Mouse (Mus musculus): ENCODE results near the gene Ccdc85a. TPM values are rescaled to one million over a fixed set of nuclear protein-coding genes. Genes with fewer than 3 reads are reported as not detected.
A peak's percentile ranks its signal among the peaks of the same experiment; 100 is the strongest.
"Not testable (repeated sequence)": the region's sequence is repeated elsewhere in the genome, so short reads cannot be mapped to it uniquely, and the experiment has no call there.

Gene Ccdc85a
- total RNA-seq, 2 experiments from 2014 or later: 143 to 151 TPM

- no peak for DNase-seq (ENCODE audit: extremely low spot score in 1 of 2, low spot score in 1 of 2)
Observed at GRCm38 (mm10) chr11:28439877-28440276, 144.2 kb downstream of the Ccdc85a start.

DNA sequence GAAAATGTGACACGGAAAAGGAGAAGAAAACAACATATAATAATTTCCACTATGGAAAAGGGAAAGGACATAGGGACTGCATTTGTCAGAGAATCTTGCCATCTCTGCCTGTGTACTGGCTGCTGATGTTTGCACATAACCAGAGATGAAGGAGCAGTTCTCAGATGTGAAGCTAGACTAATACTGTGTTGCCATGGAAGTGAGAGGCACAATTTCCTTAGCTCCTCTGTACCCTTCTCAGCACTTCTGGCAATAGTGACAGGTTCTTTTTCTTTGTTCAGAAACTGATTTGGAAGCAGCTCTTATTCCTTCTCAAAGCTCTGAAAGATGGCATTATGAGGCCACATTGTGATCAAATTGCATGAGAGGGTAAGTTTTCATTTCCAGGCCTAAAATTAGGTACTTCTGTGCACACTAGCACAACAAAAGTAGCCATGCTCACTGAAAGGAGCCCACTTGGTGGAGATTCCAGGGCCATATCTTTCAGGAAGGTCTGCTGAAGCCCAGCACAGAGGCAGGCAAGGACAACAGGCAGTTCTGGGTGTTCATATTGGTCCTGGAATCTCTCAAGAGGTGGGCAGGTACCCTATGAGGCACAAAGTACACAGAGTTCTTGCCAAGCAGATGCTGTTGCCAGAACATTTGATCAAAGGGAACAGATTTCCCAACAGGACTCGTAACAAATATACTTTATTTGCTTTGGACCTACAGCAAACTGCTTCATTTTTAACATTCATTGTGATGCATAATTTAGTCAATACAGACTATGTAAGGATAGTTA lies 161.5 kb downstream of the Ccdc85a start:
- peak in 1 of 2 experiments; percentile 41 for DNase-seq (ENCODE audit: extremely low spot score in 1 of 2, low spot score in 1 of 2)

GRCm38 (mm10) chr11:28415841-28416240 lies 168.3 kb downstream of the Ccdc85a start:
- no peak for DNase-seq (ENCODE audit: extremely low spot score in 1 of 2, low spot score in 1 of 2)

DNA sequence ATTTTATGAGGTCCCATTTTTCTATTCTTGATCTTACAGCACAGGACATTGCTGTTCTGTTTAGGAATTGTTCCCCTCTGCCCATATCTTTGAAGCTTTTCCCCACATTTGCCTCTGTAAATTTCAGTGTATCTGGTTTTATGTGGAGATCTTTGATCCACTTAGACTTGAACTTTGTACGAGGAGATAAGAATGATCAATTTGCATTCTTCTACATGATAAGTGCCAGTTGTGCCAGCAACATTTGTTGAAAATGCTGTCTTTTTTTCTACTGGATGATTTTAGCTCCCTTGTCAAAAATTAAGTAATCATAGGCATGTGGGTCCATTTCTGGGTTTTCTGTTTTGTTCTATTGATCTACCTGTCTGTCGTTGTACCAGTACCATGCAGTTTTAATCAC lies 174.2 kb downstream of the Ccdc85a start:
- DNase-seq (ENCODE audit: extremely low spot score in 1 of 2, low spot score in 1 of 2): not testable (repeated sequence)

GRCm38 (mm10) chr11:28397166-28397565 lies 187.0 kb downstream of the Ccdc85a start:
- DNase-seq (ENCODE audit: extremely low spot score in 1 of 2, low spot score in 1 of 2): no peak

GRCm38 (mm10) chr11:28375891-28376290 lies 208.2 kb downstream of the Ccdc85a start:
- DNase-seq (ENCODE audit: extremely low spot score in 1 of 2, low spot score in 1 of 2): no peak

DNA sequence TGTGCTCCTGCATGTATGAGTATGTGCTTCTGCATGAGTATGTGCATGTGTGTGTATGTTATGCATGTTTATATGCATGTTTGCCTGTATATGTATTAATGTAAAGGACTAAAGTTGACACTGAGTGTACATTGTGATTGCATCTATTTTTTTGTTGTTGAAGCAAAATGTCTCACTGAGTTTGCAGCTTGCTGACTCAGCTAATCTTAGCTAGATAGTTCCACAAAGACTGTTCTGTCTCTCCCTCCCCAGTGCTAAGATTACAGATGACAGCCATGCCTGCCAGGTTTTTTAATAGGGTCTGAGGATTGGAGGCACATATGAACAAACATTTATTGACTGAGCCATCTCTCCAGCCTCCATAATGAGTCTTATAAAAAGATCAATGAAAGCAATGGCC lies 209.5 kb downstream of the Ccdc85a start:
- DNase-seq (ENCODE audit: extremely low spot score in 1 of 2, low spot score in 1 of 2): no peak

DNA sequence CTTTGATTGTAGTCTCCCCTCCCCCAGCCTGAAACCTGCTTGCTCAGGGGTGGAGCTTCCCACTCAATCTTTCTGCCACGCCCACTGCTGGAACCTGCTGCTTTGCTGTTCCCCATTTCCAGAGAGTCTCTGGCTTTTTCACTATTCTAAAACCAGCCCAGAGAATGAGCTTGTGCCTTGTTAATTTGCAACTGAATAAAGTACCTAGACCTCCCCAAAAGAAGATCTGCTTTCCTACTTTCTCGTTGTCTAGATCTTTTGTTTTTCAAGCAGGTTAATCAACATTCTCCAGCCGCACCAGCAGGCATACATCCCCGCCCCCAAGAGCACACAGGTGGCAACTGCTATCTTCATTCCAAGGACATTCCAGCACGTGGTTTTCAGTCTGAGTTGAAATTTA lies 212.7 kb downstream of the Ccdc85a start:
- DNase-seq (ENCODE audit: extremely low spot score in 1 of 2, low spot score in 1 of 2): not testable (repeated sequence)

DNA sequence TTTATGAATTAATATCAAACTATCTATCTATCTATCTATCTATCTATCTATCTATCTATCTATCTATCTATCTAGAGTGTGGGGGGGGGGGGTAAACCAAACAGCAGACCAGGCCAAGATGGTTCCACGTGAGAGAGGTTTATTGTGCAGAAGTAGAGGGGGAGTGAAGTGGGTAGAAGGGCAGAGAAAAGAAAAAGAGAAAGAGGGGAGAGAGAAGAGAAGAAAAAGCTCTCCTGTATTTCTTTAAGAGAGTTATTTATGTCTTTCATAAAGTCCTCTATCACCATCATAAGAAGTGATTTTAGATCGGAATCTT lies 218.2 kb downstream of the Ccdc85a start:
- no peak for DNase-seq (ENCODE audit: extremely low spot score in 1 of 2, low spot score in 1 of 2)

GRCm38 (mm10) chr11:28365209-28365928 lies 218.8 kb downstream of the Ccdc85a start:
- peak; percentile 65 to 78 for DNase-seq (ENCODE audit: extremely low spot score in 1 of 2, low spot score in 1 of 2)

DNA sequence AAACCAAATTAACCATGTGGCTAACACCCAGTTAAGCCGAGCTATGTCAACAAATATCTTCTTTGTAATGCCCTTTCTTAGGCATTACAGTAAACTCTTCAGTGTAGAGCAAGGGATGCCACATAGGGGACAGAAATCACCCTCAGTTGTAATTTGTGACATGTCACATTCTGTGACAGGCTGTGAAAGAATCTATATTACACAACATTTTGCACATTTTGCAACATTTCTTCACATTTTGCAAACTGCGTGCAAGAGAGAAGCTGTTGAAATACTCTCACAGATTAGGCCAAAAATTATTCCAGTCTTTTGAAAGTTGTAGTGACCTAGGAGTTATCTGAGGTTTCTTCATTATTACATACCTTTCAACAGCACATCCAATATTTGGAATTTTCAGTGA lies 240.7 kb downstream of the Ccdc85a start:
- no peak for DNase-seq (ENCODE audit: extremely low spot score in 1 of 2, low spot score in 1 of 2)

DNA sequence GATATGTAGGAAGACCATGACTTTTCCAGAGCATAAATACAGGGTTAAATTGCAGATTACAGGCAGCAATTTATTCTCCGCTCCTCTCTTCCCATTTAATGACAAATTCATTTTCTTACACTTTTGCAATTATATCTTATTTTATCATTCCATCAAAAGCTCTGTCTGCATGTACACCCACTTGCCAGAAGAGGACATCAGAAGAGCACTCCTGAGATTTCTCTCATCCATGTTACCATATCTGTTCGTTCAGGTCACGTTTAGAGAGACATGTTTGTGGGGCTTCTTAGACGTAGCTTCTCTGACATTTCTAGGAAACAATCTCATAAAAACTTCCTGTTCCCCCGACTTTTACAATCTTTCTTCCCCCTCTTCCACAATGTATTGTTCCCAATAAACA lies 242.2 kb downstream of the Ccdc85a start:
- DNase-seq (ENCODE audit: extremely low spot score in 1 of 2, low spot score in 1 of 2): no peak

DNA sequence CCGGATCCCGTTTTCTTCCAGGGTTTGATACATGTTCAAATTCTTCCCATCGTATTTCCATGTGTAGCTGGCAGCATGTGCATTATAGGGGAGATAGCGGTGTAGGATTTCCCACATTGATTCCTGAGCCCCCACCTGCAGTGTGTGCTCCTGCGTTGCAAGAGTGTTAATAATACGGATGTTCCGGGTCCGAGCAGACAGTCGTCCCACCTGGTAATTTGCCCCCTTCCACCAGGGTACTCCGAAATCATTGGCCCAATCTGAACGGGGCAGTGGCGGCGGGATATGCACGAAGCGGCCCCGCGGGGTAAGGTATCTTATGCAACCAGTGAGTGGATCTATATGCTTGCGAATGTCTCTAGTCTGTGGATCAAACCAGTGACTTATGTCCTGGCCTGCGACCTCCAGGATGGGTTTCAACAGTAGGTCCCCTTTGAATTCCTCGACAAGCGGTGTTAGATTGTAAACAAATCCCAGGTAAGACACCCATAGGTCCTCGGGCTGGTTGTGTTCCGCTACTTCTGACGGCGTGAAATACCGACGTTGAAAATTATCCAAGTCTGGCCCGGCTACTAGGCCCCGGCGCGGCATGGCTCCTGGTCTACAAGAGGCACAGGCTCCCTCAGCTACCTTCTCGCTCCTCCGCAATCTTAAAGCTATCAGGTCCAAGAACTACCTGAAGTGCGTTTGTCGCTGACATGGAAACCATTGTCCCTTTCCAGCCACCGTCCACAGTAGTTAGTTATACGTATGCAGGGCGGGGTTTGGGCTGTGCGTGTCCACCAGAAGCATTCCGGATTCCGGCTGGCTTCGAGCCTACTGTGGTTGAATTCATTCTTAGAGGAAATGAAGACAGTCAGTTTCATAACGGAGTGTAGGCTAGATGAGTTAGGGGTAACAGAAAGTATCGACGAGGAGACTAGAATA lies 244.6 kb downstream of the Ccdc85a start, which contains the start of gene Gm6685:
Gene Gm6685, minus strand, starts transcription at position 644 of the 927 bp plus-strand sequence.
- not testable (repeated sequence) for DNase-seq (ENCODE audit: extremely low spot score in 1 of 2, low spot score in 1 of 2)

Other genes with a start within 250 kb of the Ccdc85a start
- 1 to 10 TPM; 5.1 to 6.8 TPM for gene Gm6685, start 244.5 kb downstream of the Ccdc85a start, total RNA-seq (2021)

All from layer of hippocampus, postnatal 25 days (tissue).